Mouse (Mus musculus) hindbrain, embryonic 15.5 days (tissue): ENCODE measurements around the gene Tmem174. TPM values are rescaled to one million over a fixed set of nuclear protein-coding genes. Genes with fewer than 3 reads are reported as not detected.

ENCODE experiments used
- ATAC-seq: fragments of 200-750 bp; cut with Nextera tagmentation; 2 replicates; pipeline ENCODE4 v1.8.0; 2017; ENCODE audit warnings: low read depth, moderate number of reproducible peaks, moderate TSS enrichment; ENCODE audit not compliant: low FRiP score
- H3K27ac ChIP-seq: fragments of 300-500 bp; sonication (generic); replicated peaks from 2 replicates; pipeline ENCODE4 v1.5.1; 2015; ENCODE audit warnings: mild to moderate bottlenecking, inconsistent platforms
- H3K27me3 ChIP-seq: fragments of 300-500 bp; sonication (generic); 2 replicates; pipeline ENCODE4 v1.6.1; 2015; ENCODE audit warnings: control low read depth, inconsistent platforms
- H3K36me3 ChIP-seq: fragments of 300-500 bp; sonication (generic); 2 replicates; pipeline ENCODE4 v1.6.1; 2015; ENCODE audit warnings: control low read depth, inconsistent platforms
- H3K4me1 ChIP-seq: fragments of 300-500 bp; sonication (generic); replicated peaks from 2 replicates; pipeline ENCODE4 v1.6.1; 2015; ENCODE audit warnings: control low read depth, inconsistent platforms
- H3K4me2 ChIP-seq: fragments of 300-500 bp; sonication (generic); 2 replicates; pipeline ENCODE4 v1.6.1; 2015; ENCODE audit warnings: moderate library complexity, mild to moderate bottlenecking, inconsistent platforms
- H3K4me3 ChIP-seq: fragments of 300-500 bp; sonication (generic); 2 replicates; pipeline ENCODE4 v1.5.1; 2015; ENCODE audit warnings: mild to moderate bottlenecking, inconsistent platforms
- H3K9ac ChIP-seq: fragments of 300-500 bp; sonication (generic); 2 replicates; pipeline ENCODE4 v1.6.1; 2015; ENCODE audit warnings: inconsistent platforms
- H3K9me3 ChIP-seq: fragments of 300-500 bp; sonication (generic); 2 replicates; pipeline ENCODE4 v1.6.1; 2016; ENCODE audit warnings: control low read depth, inconsistent platforms
- WGBS: fragments of 180-500 bp; shearing (Covaris S2); methylation state at CpG from one replicate; pipeline ENCODE4 v1.1.7; 2015; 5-methylcytosine and 5-hydroxymethylcytosine counted together
- polyA plus RNA-seq: library from polyadenylated mRNA; unstranded; fragments of >200 nt; fragmentation: Nextera tagmentation; extraction: Ambion mirVana; gene quantifications from 2 replicates; pipeline ENCODE4 v1.2.1, GENCODE M21; 2015

The Tmem174 gene
- polyA plus RNA-seq = 0.07 TPM in 1 of 2 replicates, not detected in the other

GRCm38 (mm10) chr13:98637145-98637544 lies at the start of gene Tmem174:
Tmem174 (minus strand) TSS chr13:98637410.
- WGBS = 92% methylated on average over 12 of the region's 12 CpGs
- H3K36me3 ChIP-seq = no peaks in the 10 kb centered on the region
- no peaks in the 10 kb centered on the region for H3K4me1 ChIP-seq
- H3K4me3 ChIP-seq = no peak within 1 kb of the TSS
- no peak within 1 kb of the TSS for H3K27ac ChIP-seq
- H3K27me3 ChIP-seq = no peaks in the 10 kb centered on the region
- no peak within 1 kb of the TSS for H3K4me2 ChIP-seq
- ATAC-seq = no peak
- H3K9ac ChIP-seq = no peak within 1 kb of the TSS
- H3K9me3 ChIP-seq = no peaks in the 10 kb centered on the region

GRCm38 (mm10) chr13:98684144-98684900 lies 47.1 kb upstream of the Tmem174 start:
- Histone ChIP-seq H3K4me1 (peaks cover 8% of the 10 kb centered on the region), H3K27ac (no peak overlapping the region), H3K4me3 (no peak overlapping the region), H3K36me3 (no peaks in the 10 kb centered on the region), H3K9ac (no peak overlapping the region), H3K27me3 (no peaks in the 10 kb centered on the region), H3K9me3 (no peaks in the 10 kb centered on the region), H3K4me2 (no peak overlapping the region)
- 84% methylated on average over 9 of the region's 9 CpGs for WGBS
- ATAC-seq = no peak

GRCm38 (mm10) chr13:98683412-98683811 lies 46.2 kb upstream of the Tmem174 start:
- Histone ChIP-seq H3K27ac (no peak overlapping the region), H3K9me3 (no peaks in the 10 kb centered on the region), H3K9ac (no peak overlapping the region), H3K36me3 (no peaks in the 10 kb centered on the region), H3K4me2 (no peak overlapping the region), H3K4me1 (peaks cover 8% of the 10 kb centered on the region), H3K4me3 (no peak overlapping the region), H3K27me3 (no peaks in the 10 kb centered on the region)
- WGBS = 78% methylated on average over 2 of the region's 2 CpGs
- ATAC-seq = no peak

- WGBS = 92% methylated on average over 5 of the region's 5 CpGs
- ATAC-seq = no peak
- no peaks in the 10 kb centered on the region for H3K27me3 ChIP-seq
- H3K4me2 ChIP-seq = no peak overlapping the region
- no peaks in the 10 kb centered on the region for H3K36me3 ChIP-seq
- no peak overlapping the region for H3K4me3 ChIP-seq
- H3K9ac ChIP-seq = no peak overlapping the region
- no peaks in the 10 kb centered on the region for H3K9me3 ChIP-seq
- no peak overlapping the region for H3K27ac ChIP-seq
- H3K4me1 ChIP-seq = no peaks in the 10 kb centered on the region
Measured at GRCm38 (mm10) chr13:98680470-98681060, 43.4 kb upstream of the Tmem174 start.

- H3K9me3 ChIP-seq = no peaks in the 10 kb centered on the region
- 70% methylated on average over 4 of the region's 4 CpGs for WGBS
- ATAC-seq = no peak
- H3K4me1 ChIP-seq = no peaks in the 10 kb centered on the region
- H3K36me3 ChIP-seq = no peaks in the 10 kb centered on the region
- no peaks in the 10 kb centered on the region for H3K27me3 ChIP-seq
- no peak overlapping the region for H3K27ac ChIP-seq
- no peak overlapping the region for H3K4me3 ChIP-seq
- no peak overlapping the region for H3K4me2 ChIP-seq
- H3K9ac ChIP-seq = no peak overlapping the region
Measured at GRCm38 (mm10) chr13:98679631-98680041, 42.4 kb upstream of the Tmem174 start.

GRCm38 (mm10) chr13:98679230-98679629 lies 42.0 kb upstream of the Tmem174 start:
- Histone ChIP-seq H3K4me2 (no peak overlapping the region), H3K9me3 (no peaks in the 10 kb centered on the region), H3K4me3 (no peak overlapping the region), H3K27me3 (no peaks in the 10 kb centered on the region), H3K4me1 (no peaks in the 10 kb centered on the region), H3K27ac (no peak overlapping the region), H3K36me3 (no peaks in the 10 kb centered on the region), H3K9ac (no peak overlapping the region)
- WGBS = 94% methylated on average over 1 of the region's 1 CpGs
- no peak for ATAC-seq

- ATAC-seq = no peak
- 87% methylated on average over 4 of the region's 4 CpGs for WGBS
- no peaks in the 10 kb centered on the region for H3K9me3 ChIP-seq
- no peak overlapping the region for H3K9ac ChIP-seq
- H3K27ac ChIP-seq = no peak overlapping the region
- H3K36me3 ChIP-seq = no peaks in the 10 kb centered on the region
- no peak overlapping the region for H3K4me3 ChIP-seq
- no peaks in the 10 kb centered on the region for H3K27me3 ChIP-seq
- no peak overlapping the region for H3K4me2 ChIP-seq
- no peaks in the 10 kb centered on the region for H3K4me1 ChIP-seq
Measured at GRCm38 (mm10) chr13:98673922-98674321, 36.7 kb upstream of the Tmem174 start.

GRCm38 (mm10) chr13:98669296-98669695 lies 32.1 kb upstream of the Tmem174 start:
- no peak overlapping the region for H3K4me2 ChIP-seq
- no peak overlapping the region for H3K4me3 ChIP-seq
- no peaks in the 10 kb centered on the region for H3K4me1 ChIP-seq
- no peaks in the 10 kb centered on the region for H3K27me3 ChIP-seq
- H3K9me3 ChIP-seq = no peaks in the 10 kb centered on the region
- no peak for ATAC-seq
- H3K36me3 ChIP-seq = no peaks in the 10 kb centered on the region
- H3K27ac ChIP-seq = no peak overlapping the region
- WGBS = 77% methylated on average over 3 of the region's 3 CpGs
- no peak overlapping the region for H3K9ac ChIP-seq

GRCm38 (mm10) chr13:98667316-98667715 lies 30.1 kb upstream of the Tmem174 start:
- no peak overlapping the region for H3K4me3 ChIP-seq
- H3K9me3 ChIP-seq = no peaks in the 10 kb centered on the region
- H3K36me3 ChIP-seq = no peaks in the 10 kb centered on the region
- ATAC-seq = no peak
- H3K4me1 ChIP-seq = no peaks in the 10 kb centered on the region
- no peak overlapping the region for H3K9ac ChIP-seq
- H3K27me3 ChIP-seq = no peaks in the 10 kb centered on the region
- no peak overlapping the region for H3K27ac ChIP-seq
- H3K4me2 ChIP-seq = no peak overlapping the region
- WGBS = 79% methylated on average over 3 of the region's 3 CpGs

GRCm38 (mm10) chr13:98665240-98665639 lies 28.0 kb upstream of the Tmem174 start:
- WGBS = 91% methylated on average over 10 of the region's 10 CpGs

GRCm38 (mm10) chr13:98662173-98662675 lies 25.0 kb upstream of the Tmem174 start:
- no peaks in the 10 kb centered on the region for H3K36me3 ChIP-seq
- no peak overlapping the region for H3K4me2 ChIP-seq
- H3K4me1 ChIP-seq = no peaks in the 10 kb centered on the region
- WGBS = 93% methylated on average over 4 of the region's 4 CpGs
- no peaks in the 10 kb centered on the region for H3K27me3 ChIP-seq
- no peak overlapping the region for H3K4me3 ChIP-seq
- no peak for ATAC-seq
- no peak overlapping the region for H3K9ac ChIP-seq
- no peaks in the 10 kb centered on the region for H3K9me3 ChIP-seq
- H3K27ac ChIP-seq = no peak overlapping the region

More at GRCm38 (mm10) chr13:98665240-98665639, 28.0 kb upstream of the Tmem174 start:
- Histone ChIP-seq H3K27ac (no peak overlapping the region), H3K36me3 (no peaks in the 10 kb centered on the region), H3K4me2 (no peak overlapping the region), H3K9me3 (no peaks in the 10 kb centered on the region), H3K4me3 (no peak overlapping the region), H3K9ac (no peak overlapping the region), H3K27me3 (no peaks in the 10 kb centered on the region), H3K4me1 (no peaks in the 10 kb centered on the region)
- no peak for ATAC-seq

GRCm38 (mm10) chr13:98656034-98656471 lies 18.8 kb upstream of the Tmem174 start:
- no peak for ATAC-seq
- peak overlapping the region; percentile 55; the same call in 1 of the 2 replicates for H3K27ac ChIP-seq
- H3K27me3 ChIP-seq = no peaks in the 10 kb centered on the region
- WGBS = 61% methylated on average over 16 of the region's 16 CpGs
- peaks cover 11% of the 10 kb centered on the region for H3K4me1 ChIP-seq
- no peak overlapping the region for H3K4me3 ChIP-seq
- no peaks in the 10 kb centered on the region for H3K9me3 ChIP-seq
- H3K4me2 ChIP-seq = no peak overlapping the region
- H3K36me3 ChIP-seq = no peaks in the 10 kb centered on the region
- no peak overlapping the region for H3K9ac ChIP-seq
